Mouse (Mus musculus) central nervous system, embryonic 11.5 days (tissue): ENCODE data around the gene Fig4. TPM values are rescaled to one million over a fixed set of nuclear protein-coding genes. Genes with fewer than 3 reads are reported as not detected.

Experiments used
- polyA plus RNA-seq: library from polyadenylated mRNA; depleted of rRNA; stranded (reverse); fragments of >200 nt; gene quantifications from 2 replicates; pipeline ENCODE4 v1.2.3, GENCODE M21; 2012; rRNA removed

Fig4 gene
- 10.4 and 12.6 TPM in 2 replicates for polyA plus RNA-seq

GRCm38 (mm10) chr10:41302689-41303431 lies at the start of gene Fig4:
Gene Fig4, minus strand, starts transcription at chr10:41303260.

DNA sequence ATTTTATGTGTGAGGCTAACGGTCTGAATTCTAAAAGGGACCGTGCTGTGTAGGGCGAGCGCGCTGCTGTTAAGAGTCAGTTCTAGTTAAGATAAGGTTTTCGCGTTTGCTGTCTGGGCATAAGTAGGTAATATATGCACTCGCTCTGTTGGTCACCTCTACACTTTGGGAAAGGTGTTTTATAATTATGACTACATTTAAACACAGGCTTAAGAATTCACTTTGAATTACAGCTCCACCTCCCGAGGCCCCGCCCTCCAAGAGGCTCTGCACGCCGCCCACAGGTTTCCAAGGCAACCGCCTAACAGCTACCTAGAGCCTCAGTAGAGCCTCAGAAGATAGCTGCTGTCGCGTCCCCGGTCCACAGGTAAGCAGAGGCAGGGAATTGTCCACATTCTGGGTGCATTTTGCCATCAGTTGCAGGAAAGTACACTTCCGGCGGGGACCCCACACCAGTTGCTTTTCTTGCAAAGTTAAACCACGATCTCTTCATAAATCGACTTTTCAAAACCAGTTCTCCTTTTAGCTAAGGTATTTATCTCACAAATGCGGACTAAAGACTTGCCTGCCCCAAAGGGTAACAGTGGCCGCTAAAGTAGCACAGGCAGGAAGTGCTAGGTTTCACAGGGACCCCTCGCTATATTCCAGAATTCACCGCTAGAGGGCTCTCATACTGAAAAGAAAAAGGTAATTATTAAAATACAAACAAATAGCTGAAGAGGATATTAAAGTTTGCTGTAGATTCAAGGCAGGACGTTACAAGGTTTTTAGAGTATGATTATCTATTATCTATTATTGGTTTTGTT lies 782 bp upstream of the Fig4 start, which contains the start of gene Ak9:
TSS of gene Ak9 (plus strand) at position 342 of the 806 bp plus-strand sequence.

Other genes with a start within 250 kb of the Fig4 start
- 0.02 TPM in 1 of 2 replicates, not detected in the other for gene Gpr6, start 231.0 kb downstream of the Fig4 start, polyA plus RNA-seq
- gene Ak9, start 720 bp upstream of the Fig4 start, polyA plus RNA-seq: 0.06 and 0.08 TPM in 2 replicates
- 12.8 and 18.7 TPM in 2 replicates for gene Zbtb24, start 147.1 kb upstream of the Fig4 start, polyA plus RNA-seq
- gene Mical1, start 173.1 kb upstream of the Fig4 start, polyA plus RNA-seq: 43.6 and 45.1 TPM in 2 replicates
- gene Smpd2, start 187.1 kb upstream of the Fig4 start, polyA plus RNA-seq: 44.9 and 58.5 TPM in 2 replicates
- 0.81 and 1.7 TPM in 2 replicates for gene Ppil6, start 187.2 kb upstream of the Fig4 start, polyA plus RNA-seq
- 40.8 and 115 TPM in 2 replicates for gene Cd164, start 216.2 kb upstream of the Fig4 start, polyA plus RNA-seq